Mouse (Mus musculus) hindbrain, embryonic 15.5 days (tissue): ENCODE measurements around the gene Il17rd. TPM values are rescaled to one million over a fixed set of nuclear protein-coding genes. Genes with fewer than 3 reads are reported as not detected.

Experiments used
- ATAC-seq: fragments of 200-750 bp; cut with Nextera tagmentation; 2 replicates; pipeline ENCODE4 v1.8.0; 2017; ENCODE audit warnings: low read depth, moderate number of reproducible peaks, moderate TSS enrichment; ENCODE audit not compliant: low FRiP score
- H3K27ac ChIP-seq: fragments of 300-500 bp; sonication (generic); replicated peaks from 2 replicates; pipeline ENCODE4 v1.5.1; 2015; ENCODE audit warnings: mild to moderate bottlenecking, inconsistent platforms
- H3K27me3 ChIP-seq: fragments of 300-500 bp; sonication (generic); 2 replicates; pipeline ENCODE4 v1.6.1; 2015; ENCODE audit warnings: control low read depth, inconsistent platforms
- H3K36me3 ChIP-seq: fragments of 300-500 bp; sonication (generic); 2 replicates; pipeline ENCODE4 v1.6.1; 2015; ENCODE audit warnings: control low read depth, inconsistent platforms
- H3K4me1 ChIP-seq: fragments of 300-500 bp; sonication (generic); replicated peaks from 2 replicates; pipeline ENCODE4 v1.6.1; 2015; ENCODE audit warnings: control low read depth, inconsistent platforms
- H3K4me2 ChIP-seq: fragments of 300-500 bp; sonication (generic); 2 replicates; pipeline ENCODE4 v1.6.1; 2015; ENCODE audit warnings: moderate library complexity, mild to moderate bottlenecking, inconsistent platforms
- H3K4me3 ChIP-seq: fragments of 300-500 bp; sonication (generic); 2 replicates; pipeline ENCODE4 v1.5.1; 2015; ENCODE audit warnings: mild to moderate bottlenecking, inconsistent platforms
- H3K9ac ChIP-seq: fragments of 300-500 bp; sonication (generic); 2 replicates; pipeline ENCODE4 v1.6.1; 2015; ENCODE audit warnings: inconsistent platforms
- H3K9me3 ChIP-seq: fragments of 300-500 bp; sonication (generic); 2 replicates; pipeline ENCODE4 v1.6.1; 2016; ENCODE audit warnings: control low read depth, inconsistent platforms
- WGBS: fragments of 180-500 bp; shearing (Covaris S2); methylation state at CpG from one replicate; pipeline ENCODE4 v1.1.7; 2015; 5-methylcytosine and 5-hydroxymethylcytosine counted together
- polyA plus RNA-seq: library from polyadenylated mRNA; unstranded; fragments of >200 nt; fragmentation: Nextera tagmentation; extraction: Ambion mirVana; gene quantifications from 2 replicates; pipeline ENCODE4 v1.2.1, GENCODE M21; 2015

Gene Il17rd
- polyA plus RNA-seq, 1 experiment from 2014 or later, result 2.7 TPM

GRCm38 (mm10) chr14:27048231-27048956 is 9.7 kb downstream of the Il17rd start:
- H3K27me3 ChIP-seq, result no peaks in the 10 kb centered on the region
- no peaks in the 10 kb centered on the region for H3K36me3 ChIP-seq
- WGBS, result 24% methylated on average over 8 of the region's 8 CpGs
- no peak overlapping the region for H3K9ac ChIP-seq
- no peak for ATAC-seq
- peaks cover 38% of the 10 kb centered on the region for H3K4me1 ChIP-seq
- H3K9me3 ChIP-seq, result no peaks in the 10 kb centered on the region
- no peak overlapping the region for H3K4me2 ChIP-seq
- H3K4me3 ChIP-seq, result no peak overlapping the region
- 0 out of 2 replicates have a peak overlapping the region, but pooled peaks have one; percentile 25 for H3K27ac ChIP-seq

- Histone ChIP-seq H3K4me2 (no peak overlapping the region), H3K27ac (peak overlapping the region; percentile 70), H3K36me3 (no peaks in the 10 kb centered on the region), H3K9me3 (no peaks in the 10 kb centered on the region), H3K4me1 (peaks cover 36% of the 10 kb centered on the region), H3K27me3 (no peaks in the 10 kb centered on the region), H3K4me3 (no peak overlapping the region), H3K9ac (no peak overlapping the region)
- 0 out of 2 replicates have a peak, but pooled peaks have one; percentile 14 for ATAC-seq
- 12% methylated on average over 9 of the region's 9 CpGs for WGBS
Measured at GRCm38 (mm10) chr14:27050043-27050442, 11.3 kb downstream of the Il17rd start.

GRCm38 (mm10) chr14:27050560-27051510 is 12.1 kb downstream of the Il17rd start:
- WGBS, result 14% methylated on average over 18 of the region's 18 CpGs
- H3K36me3 ChIP-seq, result no peaks in the 10 kb centered on the region
- no peaks in the 10 kb centered on the region for H3K27me3 ChIP-seq
- peak overlapping the region; percentile 70 for H3K27ac ChIP-seq
- H3K4me3 ChIP-seq, result no peak overlapping the region
- 0 out of 2 replicates have a peak overlapping the region, but pooled peaks have one; percentile 0 for H3K4me2 ChIP-seq
- peak; percentile 93 for ATAC-seq
- H3K4me1 ChIP-seq, result peaks cover 36% of the 10 kb centered on the region
- H3K9me3 ChIP-seq, result no peaks in the 10 kb centered on the region
- 0 out of 2 replicates have a peak overlapping the region, but pooled peaks have one; percentile 4 for H3K9ac ChIP-seq

GRCm38 (mm10) chr14:27051511-27051895 is 12.8 kb downstream of the Il17rd start:
- Histone ChIP-seq H3K4me1 (peaks cover 36% of the 10 kb centered on the region), H3K36me3 (no peaks in the 10 kb centered on the region), H3K9me3 (no peaks in the 10 kb centered on the region), H3K27me3 (no peaks in the 10 kb centered on the region), H3K9ac (0 out of 2 replicates have a peak overlapping the region, but pooled peaks have one; percentile 4), H3K4me2 (no peak overlapping the region), H3K27ac (peak overlapping the region; percentile 70), H3K4me3 (no peak overlapping the region)
- ATAC-seq, result no peak
- WGBS, result 39% methylated on average over 5 of the region's 5 CpGs

DNA sequence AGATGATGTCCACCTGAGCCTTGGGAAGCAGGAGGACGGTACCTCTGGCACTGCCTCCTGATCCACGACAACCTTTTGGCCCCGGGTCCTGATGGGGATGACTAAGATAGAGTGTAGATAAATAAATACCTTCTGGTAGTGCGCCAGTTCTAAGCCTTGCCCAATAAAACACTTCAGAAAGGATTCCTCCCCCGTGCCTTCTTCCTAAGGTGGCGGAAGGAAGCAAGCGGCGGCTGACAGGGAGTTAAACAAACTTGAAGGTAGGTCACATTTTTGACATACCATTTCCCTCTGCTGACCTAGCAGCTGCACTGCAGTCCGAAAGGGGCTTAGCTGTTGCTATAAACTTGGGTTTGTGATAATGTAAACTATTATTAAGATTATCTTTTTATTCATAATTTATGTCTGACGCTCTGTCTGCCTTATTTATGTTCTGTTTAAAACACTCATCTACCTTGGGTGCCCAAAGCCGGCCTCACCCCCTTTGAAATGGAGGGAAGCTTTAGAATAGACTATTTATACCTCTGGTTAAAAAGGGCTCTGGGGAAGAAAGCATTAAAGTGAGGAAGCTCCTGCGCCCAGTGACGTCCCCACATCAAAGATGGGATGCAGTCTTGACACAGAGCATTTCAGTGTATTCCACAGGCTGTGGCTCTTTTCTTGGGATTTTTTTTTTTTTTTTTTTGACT is 19.9 kb downstream of the Il17rd start:
- H3K36me3 ChIP-seq, result no peaks in the 10 kb centered on the region
- H3K4me1 ChIP-seq, result peaks cover 13% of the 10 kb centered on the region; the same call in 1 of the 2 replicates
- H3K27me3 ChIP-seq, result no peaks in the 10 kb centered on the region
- no peak overlapping the region for H3K4me3 ChIP-seq
- WGBS, result 51% methylated on average over 13 of the region's 13 CpGs
- no peaks in the 10 kb centered on the region for H3K9me3 ChIP-seq
- no peak for ATAC-seq
- no peak overlapping the region for H3K4me2 ChIP-seq
- H3K9ac ChIP-seq, result no peak overlapping the region
- no peak overlapping the region for H3K27ac ChIP-seq

GRCm38 (mm10) chr14:27059224-27059558 is 20.4 kb downstream of the Il17rd start:
- WGBS, result 43% methylated on average over 8 of the region's 8 CpGs
- Histone ChIP-seq H3K4me3 (no peak overlapping the region), H3K9ac (no peak overlapping the region), H3K27me3 (no peaks in the 10 kb centered on the region), H3K36me3 (no peaks in the 10 kb centered on the region), H3K4me2 (no peak overlapping the region), H3K27ac (no peak overlapping the region), H3K9me3 (no peaks in the 10 kb centered on the region), H3K4me1 (peaks cover 13% of the 10 kb centered on the region; the same call in 1 of the 2 replicates)
- ATAC-seq, result no peak

GRCm38 (mm10) chr14:27063338-27063737 is 24.6 kb downstream of the Il17rd start:
- WGBS, result 83% methylated on average over 1 of the region's 1 CpGs
- no peak overlapping the region for H3K4me2 ChIP-seq
- no peaks in the 10 kb centered on the region for H3K9me3 ChIP-seq
- H3K36me3 ChIP-seq, result no peaks in the 10 kb centered on the region
- no peak overlapping the region for H3K27ac ChIP-seq
- no peak for ATAC-seq
- H3K9ac ChIP-seq, result no peak overlapping the region
- H3K27me3 ChIP-seq, result no peaks in the 10 kb centered on the region
- H3K4me1 ChIP-seq, result peaks cover 37% of the 10 kb centered on the region
- no peak overlapping the region for H3K4me3 ChIP-seq

GRCm38 (mm10) chr14:27066171-27066929 is 27.6 kb downstream of the Il17rd start:
- no peaks in the 10 kb centered on the region for H3K27me3 ChIP-seq
- H3K36me3 ChIP-seq, result no peaks in the 10 kb centered on the region
- H3K4me3 ChIP-seq, result no peak overlapping the region
- no peak overlapping the region for H3K27ac ChIP-seq
- no peak overlapping the region for H3K4me2 ChIP-seq
- H3K9me3 ChIP-seq, result no peaks in the 10 kb centered on the region
- WGBS, result 16% methylated on average over 9 of the region's 9 CpGs
- no peak overlapping the region for H3K9ac ChIP-seq
- peaks cover 46% of the 10 kb centered on the region for H3K4me1 ChIP-seq
- peak; percentile 60; the same call in 1 of the 2 replicates for ATAC-seq

- H3K9ac ChIP-seq, result no peak overlapping the region
- H3K4me1 ChIP-seq, result peaks cover 53% of the 10 kb centered on the region
- H3K27ac ChIP-seq, result 0 out of 2 replicates have a peak overlapping the region, but pooled peaks have one; percentile 9
- no peak overlapping the region for H3K4me2 ChIP-seq
- H3K36me3 ChIP-seq, result no peaks in the 10 kb centered on the region
- no peaks in the 10 kb centered on the region for H3K9me3 ChIP-seq
- no peak overlapping the region for H3K4me3 ChIP-seq
- no peaks in the 10 kb centered on the region for H3K27me3 ChIP-seq
- WGBS, result 19% methylated on average over 6 of the region's 6 CpGs
- ATAC-seq, result peak; percentile 71
Measured at GRCm38 (mm10) chr14:27067866-27068271, 29.1 kb downstream of the Il17rd start.

DNA sequence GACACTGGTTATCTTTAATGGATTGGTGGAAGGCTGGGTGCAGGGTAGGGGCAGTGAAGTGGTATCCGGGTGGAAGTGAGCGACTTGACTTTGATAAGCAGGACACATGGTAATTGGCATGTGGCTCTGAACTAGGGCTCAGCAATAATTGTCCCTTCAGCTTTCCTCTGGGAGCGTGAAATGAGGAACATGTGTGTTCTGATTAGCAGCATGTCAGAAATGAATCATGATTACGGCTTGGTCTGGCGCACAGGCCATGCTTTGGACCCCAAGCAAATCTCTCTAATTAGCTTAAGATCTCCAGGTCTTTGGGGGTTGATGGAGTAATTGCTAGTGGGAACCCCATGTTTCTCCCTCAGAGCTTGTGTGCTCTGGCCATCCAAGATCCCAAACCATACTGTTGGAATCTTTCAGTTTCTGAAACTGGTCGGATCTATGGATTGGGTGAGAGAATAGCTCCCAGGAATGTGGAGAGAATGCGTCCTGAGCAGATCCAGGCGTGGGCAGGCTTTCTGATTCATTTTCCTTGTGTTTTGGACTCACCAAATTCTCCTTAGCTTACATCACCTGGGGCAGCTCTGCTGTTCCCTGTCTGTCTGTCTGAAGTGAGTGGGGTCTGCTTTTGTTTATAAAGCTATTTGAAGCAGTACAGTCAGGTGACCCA is 30.8 kb downstream of the Il17rd start:
- peaks cover 61% of the 10 kb centered on the region for H3K4me1 ChIP-seq
- WGBS, result 39% methylated on average over 8 of the region's 8 CpGs

DNA sequence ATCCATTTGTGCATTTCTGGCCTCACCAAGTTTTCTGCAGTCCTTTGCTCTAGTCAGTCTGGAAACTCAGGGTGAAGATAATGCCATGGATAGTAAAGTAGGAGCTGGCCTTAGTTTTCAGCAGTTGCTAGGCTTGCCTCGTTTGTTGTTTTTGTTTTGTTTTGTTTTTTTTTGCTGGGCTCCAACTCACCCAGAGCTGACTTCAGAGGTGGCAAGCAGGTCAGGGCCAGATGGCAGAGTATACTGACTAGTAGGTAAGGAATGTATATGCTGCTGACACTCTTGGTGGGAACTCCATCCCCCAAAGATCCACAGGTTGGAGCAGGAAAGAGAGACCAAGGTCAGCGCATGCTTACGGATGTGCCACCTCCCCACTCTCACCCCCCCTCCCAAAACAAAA is 31.4 kb downstream of the Il17rd start:
- H3K9ac ChIP-seq, result no peak overlapping the region
- H3K36me3 ChIP-seq, result no peaks in the 10 kb centered on the region
- H3K27ac ChIP-seq, result no peak overlapping the region
- H3K4me2 ChIP-seq, result no peak overlapping the region
- H3K27me3 ChIP-seq, result no peaks in the 10 kb centered on the region
- no peaks in the 10 kb centered on the region for H3K9me3 ChIP-seq
- H3K4me1 ChIP-seq, result peaks cover 67% of the 10 kb centered on the region
- WGBS, result 43% methylated on average over 3 of the region's 3 CpGs
- no peak overlapping the region for H3K4me3 ChIP-seq
- ATAC-seq, result no peak

More for the DNA sequence above, 30.8 kb downstream of the Il17rd start:
- Histone ChIP-seq H3K9ac (no peak overlapping the region), H3K27ac (no peak overlapping the region), H3K27me3 (no peaks in the 10 kb centered on the region), H3K4me2 (no peak overlapping the region), H3K4me3 (no peak overlapping the region), H3K9me3 (no peaks in the 10 kb centered on the region), H3K36me3 (no peaks in the 10 kb centered on the region)
- no peak for ATAC-seq
